Mouse (Mus musculus): ENCODE results near the gene Lamp1. TPM values are rescaled to one million over a fixed set of nuclear protein-coding genes. Genes with fewer than 3 reads are reported as not detected.

Gene Lamp1
- polyA plus RNA-seq, 1 experiment from 2014 or later = 305 TPM

GRCm38 (mm10) chr8:13141681-13142080 is 17.3 kb upstream of the Lamp1 start:
- Histone ChIP-seq H3K27me3 (replicated peaks) (no peaks in the 10 kb centered on the region), H3K27ac (replicated peaks) (no peak overlapping the region), H3K4me2 (no peak overlapping the region), H3K4me3 (no peak overlapping the region), H3K36me3 (peaks cover 100% of the 10 kb centered on the region), H3K9ac (no peak overlapping the region), H3K9me3 (no peaks in the 10 kb centered on the region), H3K4me1 (no peaks in the 10 kb centered on the region)
- 81% methylated on average over 5 of the region's 5 CpGs for WGBS
- ATAC-seq (ENCODE audit: extremely low read depth, insufficient number of reproducible peaks, low FRiP score, low TSS enrichment) = no peak

GRCm38 (mm10) chr8:13148476-13148875 is 10.5 kb upstream of the Lamp1 start:
- WGBS = 90% methylated on average over 2 of the region's 2 CpGs
- H3K4me1 ChIP-seq = no peaks in the 10 kb centered on the region
- H3K4me3 ChIP-seq = no peak overlapping the region
- no peaks in the 10 kb centered on the region for H3K27me3 ChIP-seq (replicated peaks)
- no peaks in the 10 kb centered on the region for H3K9me3 ChIP-seq
- no peak overlapping the region for H3K9ac ChIP-seq
- ATAC-seq (ENCODE audit: extremely low read depth, insufficient number of reproducible peaks, low FRiP score, low TSS enrichment) = no peak
- H3K4me2 ChIP-seq = no peak overlapping the region
- peaks cover 71% of the 10 kb centered on the region for H3K36me3 ChIP-seq
- H3K27ac ChIP-seq (replicated peaks) = no peak overlapping the region

GRCm38 (mm10) chr8:13149287-13149686 is 9.7 kb upstream of the Lamp1 start:
- Histone ChIP-seq H3K27ac (replicated peaks) (no peak overlapping the region), H3K4me2 (no peak overlapping the region), H3K4me3 (no peak overlapping the region), H3K27me3 (replicated peaks) (no peaks in the 10 kb centered on the region), H3K4me1 (no peaks in the 10 kb centered on the region), H3K9me3 (no peaks in the 10 kb centered on the region), H3K36me3 (peaks cover 68% of the 10 kb centered on the region), H3K9ac (no peak overlapping the region)
- no peak for ATAC-seq (ENCODE audit: extremely low read depth, insufficient number of reproducible peaks, low FRiP score, low TSS enrichment)
- WGBS = 94% methylated on average over 2 of the region's 2 CpGs

GRCm38 (mm10) chr8:13149866-13150265 is 9.1 kb upstream of the Lamp1 start:
- ATAC-seq (ENCODE audit: extremely low read depth, insufficient number of reproducible peaks, low FRiP score, low TSS enrichment) = no peak
- Histone ChIP-seq H3K4me3 (no peak overlapping the region), H3K9ac (no peak overlapping the region), H3K4me1 (no peaks in the 10 kb centered on the region), H3K4me2 (no peak overlapping the region), H3K27me3 (replicated peaks) (no peaks in the 10 kb centered on the region), H3K36me3 (peaks cover 66% of the 10 kb centered on the region), H3K9me3 (no peaks in the 10 kb centered on the region), H3K27ac (replicated peaks) (no peak overlapping the region)
- whole genome bisulfite sequencing = 52% methylated on average over 5 of the region's 5 CpGs

- ATAC-seq (ENCODE audit: extremely low read depth, insufficient number of reproducible peaks, low FRiP score, low TSS enrichment) = no peak
Observed at GRCm38 (mm10) chr8:13150929-13151328, 8.0 kb upstream of the Lamp1 start.

GRCm38 (mm10) chr8:13154099-13154498 is 4.9 kb upstream of the Lamp1 start:
- 73% methylated on average over 9 of the region's 9 CpGs for WGBS
- ATAC-seq (ENCODE audit: extremely low read depth, insufficient number of reproducible peaks, low FRiP score, low TSS enrichment) = no peak
- Histone ChIP-seq H3K36me3 (peaks cover 27% of the 10 kb centered on the region), H3K4me2 (no peak overlapping the region), H3K4me3 (no peak overlapping the region), H3K27ac (replicated peaks) (no peak overlapping the region), H3K4me1 (peaks cover 4% of the 10 kb centered on the region; the same call in 1 of the 2 replicates), H3K9ac (no peak overlapping the region), H3K9me3 (no peaks in the 10 kb centered on the region), H3K27me3 (replicated peaks) (no peaks in the 10 kb centered on the region)

More at GRCm38 (mm10) chr8:13150929-13151328, 8.0 kb upstream of the Lamp1 start:
- Histone ChIP-seq H3K9me3 (no peaks in the 10 kb centered on the region), H3K4me1 (no peaks in the 10 kb centered on the region), H3K36me3 (peaks cover 55% of the 10 kb centered on the region), H3K27me3 (replicated peaks) (no peaks in the 10 kb centered on the region), H3K4me3 (no peak overlapping the region), H3K4me2 (no peak overlapping the region), H3K9ac (no peak overlapping the region), H3K27ac (replicated peaks) (no peak overlapping the region)
- WGBS = 81% methylated on average over 2 of the region's 2 CpGs

- 70% methylated on average over 9 of the region's 9 CpGs for WGBS
- Histone ChIP-seq H3K27me3 (replicated peaks) (no peaks in the 10 kb centered on the region), H3K36me3 (peaks cover 14% of the 10 kb centered on the region), H3K4me1 (peaks cover 10% of the 10 kb centered on the region), H3K9me3 (no peaks in the 10 kb centered on the region), H3K27ac (replicated peaks) (no peak overlapping the region), H3K4me3 (no peak overlapping the region), H3K9ac (no peak overlapping the region), H3K4me2 (no peak overlapping the region)
- ATAC-seq (ENCODE audit: extremely low read depth, insufficient number of reproducible peaks, low FRiP score, low TSS enrichment) = no peak
Observed at GRCm38 (mm10) chr8:13155358-13155757, 3.6 kb upstream of the Lamp1 start.

- H3K4me3 ChIP-seq = no peak overlapping the region
- H3K4me2 ChIP-seq = no peak overlapping the region
- no peak overlapping the region for H3K27ac ChIP-seq (replicated peaks)
- H3K36me3 ChIP-seq = peaks cover 8% of the 10 kb centered on the region
- no peaks in the 10 kb centered on the region for H3K27me3 ChIP-seq (replicated peaks)
- no peaks in the 10 kb centered on the region for H3K9me3 ChIP-seq
- H3K4me1 ChIP-seq = peaks cover 22% of the 10 kb centered on the region
- H3K9ac ChIP-seq = no peak overlapping the region
- 69% methylated on average over 12 of the region's 12 CpGs for WGBS
- ATAC-seq (ENCODE audit: extremely low read depth, insufficient number of reproducible peaks, low FRiP score, low TSS enrichment) = no peak
Observed at GRCm38 (mm10) chr8:13156327-13157097, 2.4 kb upstream of the Lamp1 start.

- H3K27ac ChIP-seq (replicated peaks) = peak overlapping the region; percentile 88
- H3K36me3 ChIP-seq = peaks cover 2% of the 10 kb centered on the region; the same call in 1 of the 2 replicates
- ATAC-seq (ENCODE audit: extremely low read depth, insufficient number of reproducible peaks, low FRiP score, low TSS enrichment) = peak; percentile 59
- H3K9ac ChIP-seq = peak overlapping the region; percentile 99
- no peaks in the 10 kb centered on the region for H3K9me3 ChIP-seq
- under 1% methylated on average over 48 of the region's 49 CpGs for WGBS
- H3K27me3 ChIP-seq (replicated peaks) = no peaks in the 10 kb centered on the region
- peaks cover 46% of the 10 kb centered on the region for H3K4me1 ChIP-seq
- H3K4me3 ChIP-seq = peak overlapping the region; percentile 100
- H3K4me2 ChIP-seq = peak overlapping the region; percentile 88
Observed at GRCm38 (mm10) chr8:13159377-13159881, 468 bp downstream of the Lamp1 start.

- 85% methylated on average over 3 of the region's 3 CpGs for WGBS
- peak overlapping the region; percentile 99 for H3K9ac ChIP-seq
- peak overlapping the region; percentile 88 for H3K4me2 ChIP-seq
- no peaks in the 10 kb centered on the region for H3K27me3 ChIP-seq (replicated peaks)
- peak overlapping the region; percentile 100 for H3K4me3 ChIP-seq
- H3K36me3 ChIP-seq = no peaks in the 10 kb centered on the region; the same call in 1 of the 2 replicates
- peaks cover 47% of the 10 kb centered on the region for H3K4me1 ChIP-seq
- 0 out of 2 replicates have a peak overlapping the region, but pooled peaks have one; percentile 88 for H3K27ac ChIP-seq (replicated peaks)
- ATAC-seq (ENCODE audit: extremely low read depth, insufficient number of reproducible peaks, low FRiP score, low TSS enrichment) = no peak
- H3K9me3 ChIP-seq = no peaks in the 10 kb centered on the region
Observed at GRCm38 (mm10) chr8:13160691-13161090, 1.7 kb downstream of the Lamp1 start.

GRCm38 (mm10) chr8:13162098-13162497 is 3.1 kb downstream of the Lamp1 start:
- Histone ChIP-seq H3K36me3 (peaks cover 13% of the 10 kb centered on the region), H3K4me3 (peak overlapping the region; percentile 29), H3K27ac (replicated peaks) (no peak overlapping the region), H3K9ac (peak overlapping the region; percentile 44), H3K27me3 (replicated peaks) (no peaks in the 10 kb centered on the region), H3K9me3 (no peaks in the 10 kb centered on the region), H3K4me2 (peak overlapping the region; percentile 88), H3K4me1 (peaks cover 47% of the 10 kb centered on the region)
- ATAC-seq (ENCODE audit: extremely low read depth, insufficient number of reproducible peaks, low FRiP score, low TSS enrichment) = no peak
- 73% methylated on average over 6 of the region's 6 CpGs for WGBS

Measured in heart, embryonic 13.5 days (tissue).